Mouse (Mus musculus): ENCODE data around the gene Chia1. TPM values are rescaled to one million over a fixed set of nuclear protein-coding genes. Genes with fewer than 3 reads are reported as not detected.
"Not testable (repeated sequence)": the region's sequence is repeated elsewhere in the genome, so short reads cannot be mapped to it uniquely, and the experiment has no call there.

The Chia1 gene
- polyA plus RNA-seq, 1 experiment from 2014 or later: not detected

DNA sequence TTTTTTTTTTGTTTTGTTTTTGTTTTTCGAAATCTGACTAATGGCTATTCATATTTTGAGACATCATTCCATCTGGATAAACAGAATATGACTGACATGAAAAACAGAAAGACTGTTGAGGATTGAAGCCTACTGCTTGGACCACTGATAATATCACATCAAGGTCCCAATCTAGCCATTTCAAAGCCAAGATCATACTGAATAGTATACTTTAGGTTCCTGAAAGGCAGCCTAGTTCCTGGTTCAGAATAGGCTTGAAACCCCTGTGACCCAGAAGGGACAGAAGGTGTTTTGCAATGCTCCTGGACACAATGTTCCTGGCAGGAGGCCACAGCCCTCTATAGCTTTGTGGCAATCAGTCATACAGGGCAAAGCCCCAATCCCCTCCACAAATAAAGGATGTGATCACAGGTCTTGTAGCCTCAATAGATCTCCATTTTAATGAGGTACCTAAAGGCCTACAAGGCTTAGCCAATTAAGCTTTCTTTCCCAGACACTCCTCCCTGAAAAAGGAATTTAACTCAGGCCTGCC, 57.6 kb downstream of the Chia1 start:
- WGBS: 51% methylated on average over 1 of the region's 1 CpGs
- no peak for ATAC-seq (ENCODE audit: low FRiP score, low TSS enrichment)
- Histone ChIP-seq H3K4me3 (ENCODE audit: low read length) (no peak overlapping the region), H3K4me2 (replicated peaks; ENCODE audit: low read depth, low read length) (no peak overlapping the region), H3K27ac (ENCODE audit: low read length) (no peak overlapping the region), H3K4me1 (ENCODE audit: insufficient read depth, low read length) (no peaks in the 10 kb centered on the region), H3K9ac (replicated peaks; ENCODE audit: low read length) (no peak overlapping the region), H3K9me3 (ENCODE audit: low read length) (peaks cover 3% of the 10 kb centered on the region; the same call in 1 of the 2 replicates), H3K36me3 (ENCODE audit: insufficient read depth, low read length) (no peaks in the 10 kb centered on the region), H3K27me3 (ENCODE audit: insufficient read depth, low read length) (no peaks in the 10 kb centered on the region)

DNA sequence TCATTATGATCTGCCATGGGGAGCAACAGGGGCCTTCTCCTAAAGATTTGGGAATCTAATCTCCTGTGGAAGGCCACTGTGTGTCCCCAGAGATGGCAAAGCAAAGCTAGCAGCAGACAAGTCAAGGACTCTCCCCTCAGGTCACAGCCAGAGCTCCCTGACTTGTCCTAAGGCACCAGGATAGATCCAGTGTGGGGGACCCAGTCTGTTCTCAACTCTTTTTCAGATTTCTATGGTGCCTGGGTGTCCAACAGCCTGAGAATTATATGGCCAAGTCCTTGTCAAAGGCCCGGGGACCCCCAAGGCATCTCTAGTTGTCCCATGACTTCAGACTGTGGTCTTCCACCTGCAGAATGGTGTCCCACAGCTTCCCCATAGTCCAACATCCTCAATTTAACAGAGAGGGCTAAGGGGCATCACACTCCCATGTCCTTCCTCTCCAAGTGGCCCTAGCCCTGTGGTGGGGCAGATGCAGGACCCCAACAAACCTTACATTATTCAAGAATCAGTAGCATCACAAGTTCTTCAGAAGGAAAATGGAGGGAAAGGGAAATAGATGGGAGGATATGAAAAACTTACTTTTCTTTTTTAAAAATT, 58.2 kb downstream of the Chia1 start:
- ATAC-seq (ENCODE audit: low FRiP score, low TSS enrichment): 0 out of 2 replicates have a peak, but pooled peaks have one; percentile 31
- Histone ChIP-seq H3K27me3 (ENCODE audit: insufficient read depth, low read length) (no peaks in the 10 kb centered on the region), H3K4me2 (replicated peaks; ENCODE audit: low read depth, low read length) (no peak overlapping the region), H3K4me1 (ENCODE audit: insufficient read depth, low read length) (no peaks in the 10 kb centered on the region), H3K9me3 (ENCODE audit: low read length) (peaks cover 3% of the 10 kb centered on the region; the same call in 1 of the 2 replicates), H3K27ac (ENCODE audit: low read length) (no peak overlapping the region), H3K4me3 (ENCODE audit: low read length) (no peak overlapping the region), H3K9ac (replicated peaks; ENCODE audit: low read length) (no peak overlapping the region), H3K36me3 (ENCODE audit: insufficient read depth, low read length) (no peaks in the 10 kb centered on the region)
- WGBS: 83% methylated on average over 1 of the region's 1 CpGs

GRCm38 (mm10) chr3:106172506-106172905, 59.5 kb downstream of the Chia1 start:
- not testable (repeated sequence) for H3K9ac ChIP-seq (replicated peaks; ENCODE audit: low read length); H3K27ac ChIP-seq (ENCODE audit: low read length); ATAC-seq (ENCODE audit: low FRiP score, low TSS enrichment); H3K4me1 ChIP-seq (ENCODE audit: insufficient read depth, low read length); H3K4me2 ChIP-seq (replicated peaks; ENCODE audit: low read depth, low read length); H3K27me3 ChIP-seq (ENCODE audit: insufficient read depth, low read length); H3K36me3 ChIP-seq (ENCODE audit: insufficient read depth, low read length); H3K9me3 ChIP-seq (ENCODE audit: low read length); H3K4me3 ChIP-seq (ENCODE audit: low read length)
- 62% methylated on average over 2 of the region's 2 CpGs for WGBS

DNA sequence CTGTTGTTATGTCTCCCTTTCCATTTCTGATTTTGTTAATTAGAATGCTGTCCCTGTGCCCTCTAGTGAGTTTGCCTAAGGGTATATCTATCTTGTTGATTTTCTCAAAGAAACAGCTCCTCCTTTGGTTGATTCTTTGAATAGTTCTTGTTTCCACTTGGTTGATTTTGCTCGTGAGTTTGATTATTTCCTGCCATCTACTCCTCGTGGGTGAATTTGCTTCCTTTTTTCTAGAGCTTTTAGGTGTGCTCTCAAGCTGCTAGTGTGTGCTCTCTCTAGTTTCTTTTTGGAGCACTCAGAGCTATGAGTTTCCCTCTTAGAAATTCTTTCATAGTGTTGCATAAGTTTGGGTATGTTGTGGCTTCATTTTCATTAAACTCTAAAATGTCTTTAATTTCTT, 61.9 kb downstream of the Chia1 start:
- H3K4me1 ChIP-seq (ENCODE audit: insufficient read depth, low read length); H3K4me2 ChIP-seq (replicated peaks; ENCODE audit: low read depth, low read length); H3K27me3 ChIP-seq (ENCODE audit: insufficient read depth, low read length); H3K36me3 ChIP-seq (ENCODE audit: insufficient read depth, low read length); H3K9ac ChIP-seq (replicated peaks; ENCODE audit: low read length); ATAC-seq (ENCODE audit: low FRiP score, low TSS enrichment); H3K27ac ChIP-seq (ENCODE audit: low read length); H3K4me3 ChIP-seq (ENCODE audit: low read length): not testable (repeated sequence)
- WGBS: 61% methylated on average over 2 of the region's 2 CpGs
- peaks cover 11% of the 10 kb centered on the region; the same call in 1 of the 2 replicates for H3K9me3 ChIP-seq (ENCODE audit: low read length)

GRCm38 (mm10) chr3:106177509-106178189, 64.6 kb downstream of the Chia1 start:
- Histone ChIP-seq H3K4me2 (replicated peaks; ENCODE audit: low read depth, low read length) (no peak overlapping the region), H3K27ac (ENCODE audit: low read length) (no peak overlapping the region), H3K27me3 (ENCODE audit: insufficient read depth, low read length) (no peaks in the 10 kb centered on the region), H3K9ac (replicated peaks; ENCODE audit: low read length) (no peak overlapping the region), H3K4me3 (ENCODE audit: low read length) (no peak overlapping the region), H3K9me3 (ENCODE audit: low read length) (peaks cover 12% of the 10 kb centered on the region; the same call in 1 of the 2 replicates), H3K36me3 (ENCODE audit: insufficient read depth, low read length) (no peaks in the 10 kb centered on the region), H3K4me1 (ENCODE audit: insufficient read depth, low read length) (no peaks in the 10 kb centered on the region)
- 86% methylated on average over 13 of the region's 13 CpGs for WGBS
- no peak for ATAC-seq (ENCODE audit: low FRiP score, low TSS enrichment)

Other genes starting within 250 kb of the Chia1 start
- not detected in 2 replicates for gene Adora3, start 242.4 kb upstream of the Chia1 start, polyA plus RNA-seq (2015; fragmentation: Nextera tagmentation; extraction: Ambion mirVana)
- gene Tmigd3, start 242.3 kb upstream of the Chia1 start, polyA plus RNA-seq (2015; fragmentation: Nextera tagmentation; extraction: Ambion mirVana): not detected in 2 replicates
- 0.40 and 0.62 TPM in 2 replicates for gene I830077J02Rik, start 180.6 kb upstream of the Chia1 start, polyA plus RNA-seq (2015; fragmentation: Nextera tagmentation; extraction: Ambion mirVana)
- 157 and 161 TPM in 2 replicates for gene Wdr77, start 153.9 kb upstream of the Chia1 start, polyA plus RNA-seq (2015; fragmentation: Nextera tagmentation; extraction: Ambion mirVana)
- gene Atp5f1, start 153.1 kb upstream of the Chia1 start, polyA plus RNA-seq (2015; fragmentation: Nextera tagmentation; extraction: Ambion mirVana): 535 and 587 TPM in 2 replicates
- 1.3 and 1.7 TPM in 2 replicates for gene Ovgp1, start 139.5 kb upstream of the Chia1 start, polyA plus RNA-seq (2015; fragmentation: Nextera tagmentation; extraction: Ambion mirVana)
- gene Pifo, start 98.6 kb upstream of the Chia1 start, polyA plus RNA-seq (2015; fragmentation: Nextera tagmentation; extraction: Ambion mirVana): 0.24 and 0.33 TPM in 2 replicates
- gene Chil5, start 80.4 kb upstream of the Chia1 start, polyA plus RNA-seq (2015; fragmentation: Nextera tagmentation; extraction: Ambion mirVana): not detected in 2 replicates
- gene Chil3, start 54.3 kb downstream of the Chia1 start, polyA plus RNA-seq (2015; fragmentation: Nextera tagmentation; extraction: Ambion mirVana): 0.15 and 0.21 TPM in 2 replicates
- 0.66 and 0.95 TPM in 2 replicates for gene Chil4, start 106.3 kb downstream of the Chia1 start, polyA plus RNA-seq (2015; fragmentation: Nextera tagmentation; extraction: Ambion mirVana)